Mouse (Mus musculus) inflammation-experienced regulatory T-cells, adult 6 months (primary cell): ENCODE data around the gene Supt4a. TPM values are rescaled to one million over a fixed set of nuclear protein-coding genes. Genes with fewer than 3 reads are reported as not detected.

Experiments used
- ATAC-seq: one replicate; pipeline ENCODE4 v1.8.0; 2017
- polyA plus RNA-seq, 3 experiments: library from polyadenylated mRNA; unstranded; fragments of 100-300 nt; shearing (Covaris generic); gene quantifications; one replicate each; pipeline ENCODE4 v1.2.1; 2017

Gene Supt4a
- polyA plus RNA-seq, 3 experiments from 2014 or later, result 357 to 377 (median 371) TPM

DNA sequence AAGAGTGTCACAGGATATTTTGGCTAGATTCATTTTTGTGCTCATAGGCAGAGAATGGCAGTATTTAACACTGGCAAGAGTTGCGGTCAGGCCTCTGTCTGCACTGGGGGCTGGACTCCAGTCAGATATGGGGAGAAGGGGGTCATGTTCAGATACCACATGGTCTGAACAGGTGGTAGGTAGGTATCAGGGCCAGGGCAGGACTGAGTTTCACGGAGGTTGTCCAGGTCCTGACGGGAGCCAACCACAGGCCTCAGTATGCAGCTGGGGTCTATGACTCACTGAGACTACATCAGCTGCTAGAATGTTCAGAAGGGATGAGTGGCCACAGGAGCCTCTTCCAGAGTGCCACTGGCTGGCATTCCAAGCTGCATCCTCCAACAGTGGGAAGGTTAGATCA, 35.0 kb downstream of the Supt4a start:
- no peak for ATAC-seq

- ATAC-seq, result no peak
Measured at GRCm38 (mm10) chr11:87778100-87778765, 40.9 kb downstream of the Supt4a start.

- no peak for ATAC-seq
Measured at GRCm38 (mm10) chr11:87778915-87779314, 41.6 kb downstream of the Supt4a start.

GRCm38 (mm10) chr11:87779392-87779791, 42.0 kb downstream of the Supt4a start:
- no peak for ATAC-seq

DNA sequence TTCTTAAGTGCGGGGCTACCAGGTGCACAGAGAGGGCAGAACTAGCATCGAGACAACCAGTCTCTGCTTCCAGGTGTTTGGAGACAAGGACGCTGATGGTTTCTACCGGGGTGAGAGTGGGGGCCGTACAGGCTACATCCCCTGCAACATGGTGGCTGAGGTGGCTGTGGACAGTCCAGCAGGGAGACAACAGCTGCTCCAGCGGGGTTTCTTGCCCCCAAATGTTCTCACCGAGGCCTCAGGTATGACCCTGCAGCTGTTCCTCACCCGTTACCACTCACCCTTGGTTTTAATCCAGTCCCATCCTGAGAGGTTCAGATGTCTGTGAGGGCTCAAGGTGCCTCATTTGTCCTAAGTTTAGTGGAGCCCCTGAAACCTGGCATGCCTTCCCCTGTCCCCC, 42.8 kb downstream of the Supt4a start:
- no peak for ATAC-seq

DNA sequence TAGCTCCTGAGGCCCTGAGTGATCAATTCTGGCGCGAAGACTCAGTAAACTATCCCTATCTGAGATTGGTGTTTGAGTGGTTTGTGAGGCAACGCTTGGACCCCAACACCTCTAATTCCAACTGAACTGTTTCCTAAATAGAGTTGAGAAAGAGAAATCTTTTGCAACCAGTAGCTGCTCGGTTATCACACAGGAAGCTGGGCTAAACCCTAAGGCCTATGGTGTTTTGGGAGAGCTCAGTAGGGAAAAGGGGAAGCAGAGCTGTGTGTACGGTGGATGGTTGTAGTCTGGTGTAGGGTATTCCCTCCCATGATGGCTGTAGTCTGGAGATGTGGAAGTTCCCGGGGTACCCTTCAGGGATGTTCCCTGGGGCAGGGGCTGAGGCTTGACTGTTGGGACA, 52.7 kb downstream of the Supt4a start:
- no peak for ATAC-seq

Other genes with a start within 250 kb of the Supt4a start
- gene Gm11492, start 170.9 kb upstream of the Supt4a start, polyA plus RNA-seq, result not detected
- 1 to 10 TPM in 2 of 3 experiments, under 1 TPM in 1; 0.28 to 1.9 (median 1.8) TPM for gene Sept4, start 168.6 kb upstream of the Supt4a start, polyA plus RNA-seq
- gene Mtmr4, start 145.4 kb upstream of the Supt4a start, polyA plus RNA-seq, result 10 to 100 TPM in 2 of 3 experiments, 1 to 10 TPM in 1; 8.4 to 10.3 (median 10.3) TPM
- gene Hsf5, start 120.4 kb upstream of the Supt4a start, polyA plus RNA-seq, result under 1 TPM; 0.21 to 0.34 (median 0.23) TPM
- 10 to 100 TPM; 35.2 to 53.0 (median 47.2) TPM for gene Rnf43, start 74.8 kb upstream of the Supt4a start, polyA plus RNA-seq
- 1 to 10 TPM; 1.7 to 3.8 (median 3.4) TPM for gene Tspoap1, start 23.0 kb downstream of the Supt4a start, polyA plus RNA-seq
- gene Mpo, start 56.0 kb downstream of the Supt4a start, polyA plus RNA-seq, result not detected
- gene Lpo, start 90.7 kb downstream of the Supt4a start, polyA plus RNA-seq, result not detected
- 10 to 100 TPM in 1 of 3 experiments, 1 to 10 TPM in 2; 5.0 to 11.2 (median 5.6) TPM for gene Mks1, start 115.7 kb downstream of the Supt4a start, polyA plus RNA-seq
- not detected for gene Epx, start 138.0 kb downstream of the Supt4a start, polyA plus RNA-seq
- gene Olfr462, start 154.7 kb downstream of the Supt4a start, polyA plus RNA-seq, result not detected
- not detected for gene Olfr463, start 159.8 kb downstream of the Supt4a start, polyA plus RNA-seq
- not detected for gene Olfr464, start 183.4 kb downstream of the Supt4a start, polyA plus RNA-seq
- 1 to 10 TPM; 1.7 to 7.1 (median 3.9) TPM for gene Dynll2, start 250.0 kb downstream of the Supt4a start, polyA plus RNA-seq